Mouse (Mus musculus) Muller cell, postnatal 12 days (primary cell): ENCODE results near the gene Reep1.
"Not testable (repeated sequence)": the region's sequence is repeated elsewhere in the genome, so short reads cannot be mapped to it uniquely, and the experiment has no call there.

Experiments used
- DNase-seq: peaks from one replicate; pipeline ENCODE4 v3.0.0-alpha.2; 2015; ENCODE audit errors: inconsistent ontology term

Gene Reep1

DNA sequence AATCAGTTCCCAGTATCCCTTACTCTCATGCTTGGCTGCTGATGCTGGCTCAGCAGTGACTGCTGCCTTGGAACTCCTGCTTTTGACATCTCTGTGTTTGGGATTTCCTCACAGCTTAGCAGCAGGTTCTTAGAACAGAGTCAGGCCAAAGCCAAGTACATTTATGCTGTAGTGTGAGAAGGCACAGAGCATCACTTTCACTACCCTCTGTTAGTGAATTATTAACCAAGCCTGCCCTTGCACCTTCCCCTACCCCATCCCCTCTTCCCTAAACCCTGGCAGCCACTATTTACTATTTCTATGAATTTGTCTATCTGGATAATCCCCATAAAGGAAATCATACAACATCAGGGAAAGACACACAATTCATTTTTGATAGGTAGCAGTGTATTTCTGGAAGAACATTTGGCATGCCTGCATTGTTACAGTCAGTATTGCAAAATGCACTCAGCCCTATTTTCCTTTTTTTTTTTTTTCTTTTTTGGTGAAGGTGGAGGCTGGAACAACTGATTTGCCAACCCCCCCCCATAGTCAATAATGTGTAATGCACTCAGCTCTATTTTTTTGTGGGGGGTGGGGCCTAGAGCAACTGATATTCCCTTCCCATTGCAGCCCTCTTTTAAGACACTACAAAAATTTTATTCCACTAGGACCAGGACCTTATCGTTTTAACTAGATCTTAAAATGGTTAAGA is 133.4 kb downstream of the Reep1 start:
- no peak for DNase-seq

DNA sequence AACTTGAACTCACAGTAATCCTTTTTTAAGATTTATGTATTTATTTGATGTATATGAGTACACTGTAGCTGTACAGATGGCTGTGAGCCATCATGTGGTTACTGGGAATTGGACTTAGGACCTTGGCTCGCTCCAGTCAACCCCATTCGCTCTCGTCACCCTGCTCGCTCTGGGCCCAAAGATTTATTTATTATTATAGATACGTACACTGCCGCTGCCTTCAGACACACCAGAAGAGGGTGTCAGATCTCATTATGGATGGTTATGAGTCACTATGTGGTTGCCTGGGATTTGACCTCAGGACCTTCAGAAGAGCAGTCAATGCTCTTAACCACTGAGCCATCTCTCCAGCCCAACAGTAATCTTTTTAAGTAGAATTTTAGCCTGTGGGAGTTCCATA is 139.5 kb downstream of the Reep1 start:
- not testable (repeated sequence) for DNase-seq
